Mouse (Mus musculus): ENCODE results near the gene Rap1gap2. TPM values are rescaled to one million over a fixed set of nuclear protein-coding genes. Genes with fewer than 3 reads are reported as not detected.

The Rap1gap2 gene
- polyA plus RNA-seq, 1 experiment from 2014 or later, result 9.9 TPM

DNA sequence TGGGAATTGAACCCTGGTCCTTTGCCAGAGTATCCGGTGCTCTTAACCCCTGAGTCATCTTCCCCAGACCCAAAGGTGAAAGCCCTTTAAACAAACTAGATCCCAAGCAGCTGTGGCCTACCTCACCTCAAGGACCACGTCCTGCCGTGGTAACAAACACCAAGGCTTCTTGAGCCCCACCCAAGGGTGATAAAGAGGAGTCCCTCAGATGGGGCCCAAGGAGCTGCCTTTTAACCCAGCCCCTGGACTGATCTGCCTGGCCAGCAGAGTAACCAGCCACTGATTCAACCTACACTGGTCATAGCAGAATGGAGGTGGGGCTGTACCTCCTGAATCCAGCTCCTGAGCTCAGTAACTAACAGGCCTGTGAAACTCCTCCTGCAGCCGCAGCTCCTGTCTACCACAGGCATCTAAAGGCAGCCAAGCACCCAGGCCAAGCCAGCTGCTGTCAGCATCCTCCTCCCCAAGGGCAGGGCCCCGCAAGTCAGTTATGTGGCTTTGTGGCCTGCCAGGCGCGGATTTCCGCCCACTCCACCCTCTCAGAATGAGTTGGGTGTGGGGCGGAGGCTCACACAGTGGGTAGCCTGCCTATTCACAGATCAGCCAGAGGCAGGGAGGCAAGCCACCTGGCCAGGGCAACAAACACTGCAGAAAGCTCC is 54.9 kb downstream of the Rap1gap2 start:
- peaks cover 6% of the 10 kb centered on the region; the same call in 1 of the 2 replicates for H3K4me1 ChIP-seq (ENCODE audit: control insufficient read depth, insufficient read depth, low read length)
- H3K4me3 ChIP-seq (ENCODE audit: low read depth, low read length), result no peak overlapping the region
- H3K4me2 ChIP-seq (ENCODE audit: low read depth, low read length), result no peak overlapping the region
- H3K27me3 ChIP-seq (ENCODE audit: control insufficient read depth, insufficient read depth, low read length), result no peaks in the 10 kb centered on the region
- H3K36me3 ChIP-seq (ENCODE audit: control insufficient read depth, insufficient read depth, low read length), result no peaks in the 10 kb centered on the region
- no peak overlapping the region for H3K27ac ChIP-seq (ENCODE audit: low read depth, low read length)
- no peaks in the 10 kb centered on the region for H3K9me3 ChIP-seq (ENCODE audit: control insufficient read depth, low read length)
- H3K9ac ChIP-seq (replicated peaks; ENCODE audit: low read depth, low read length), result no peak overlapping the region
- ATAC-seq (ENCODE audit: low read depth), result no peak
- WGBS, result 39% methylated on average over 9 of the region's 9 CpGs

- no peak overlapping the region for H3K4me2 ChIP-seq (ENCODE audit: low read depth, low read length)
Observed at GRCm38 (mm10) chr11:74554683-74555341, 55.9 kb downstream of the Rap1gap2 start.

GRCm38 (mm10) chr11:74551568-74551967 is 59.1 kb downstream of the Rap1gap2 start:
- 68% methylated on average over 6 of the region's 6 CpGs for WGBS
- no peak for ATAC-seq (ENCODE audit: low read depth)
- Histone ChIP-seq H3K9me3 (ENCODE audit: control insufficient read depth, low read length) (no peaks in the 10 kb centered on the region), H3K4me3 (ENCODE audit: low read depth, low read length) (no peak overlapping the region), H3K9ac (replicated peaks; ENCODE audit: low read depth, low read length) (no peak overlapping the region), H3K27ac (ENCODE audit: low read depth, low read length) (no peak overlapping the region), H3K36me3 (ENCODE audit: control insufficient read depth, insufficient read depth, low read length) (no peaks in the 10 kb centered on the region), H3K4me1 (ENCODE audit: control insufficient read depth, insufficient read depth, low read length) (peaks cover 10% of the 10 kb centered on the region), H3K27me3 (ENCODE audit: control insufficient read depth, insufficient read depth, low read length) (no peaks in the 10 kb centered on the region), H3K4me2 (ENCODE audit: low read depth, low read length) (no peak overlapping the region)

More at GRCm38 (mm10) chr11:74554683-74555341, 55.9 kb downstream of the Rap1gap2 start:
- Histone ChIP-seq H3K9ac (replicated peaks; ENCODE audit: low read depth, low read length) (peak overlapping the region; percentile 11; the same call in 1 of the 2 replicates), H3K9me3 (ENCODE audit: control insufficient read depth, low read length) (no peaks in the 10 kb centered on the region), H3K27ac (ENCODE audit: low read depth, low read length) (peak overlapping the region; percentile 69), H3K27me3 (ENCODE audit: control insufficient read depth, insufficient read depth, low read length) (no peaks in the 10 kb centered on the region), H3K4me3 (ENCODE audit: low read depth, low read length) (no peak overlapping the region), H3K4me1 (ENCODE audit: control insufficient read depth, insufficient read depth, low read length) (peaks cover 6% of the 10 kb centered on the region; the same call in 1 of the 2 replicates), H3K36me3 (ENCODE audit: control insufficient read depth, insufficient read depth, low read length) (no peaks in the 10 kb centered on the region)
- 44% methylated on average over 15 of the region's 15 CpGs for WGBS
- peak; percentile 87 for ATAC-seq (ENCODE audit: low read depth)

- 71% methylated on average over 5 of the region's 5 CpGs for WGBS
- no peaks in the 10 kb centered on the region for H3K9me3 ChIP-seq (ENCODE audit: control insufficient read depth, low read length)
- no peaks in the 10 kb centered on the region for H3K36me3 ChIP-seq (ENCODE audit: control insufficient read depth, insufficient read depth, low read length)
- H3K4me2 ChIP-seq (ENCODE audit: low read depth, low read length), result no peak overlapping the region
- H3K27ac ChIP-seq (ENCODE audit: low read depth, low read length), result no peak overlapping the region
- no peaks in the 10 kb centered on the region for H3K27me3 ChIP-seq (ENCODE audit: control insufficient read depth, insufficient read depth, low read length)
- no peak overlapping the region for H3K4me3 ChIP-seq (ENCODE audit: low read depth, low read length)
- no peak for ATAC-seq (ENCODE audit: low read depth)
- H3K4me1 ChIP-seq (ENCODE audit: control insufficient read depth, insufficient read depth, low read length), result peaks cover 8% of the 10 kb centered on the region
- no peak overlapping the region for H3K9ac ChIP-seq (replicated peaks; ENCODE audit: low read depth, low read length)
Observed at GRCm38 (mm10) chr11:74550615-74551102, 60.1 kb downstream of the Rap1gap2 start.

DNA sequence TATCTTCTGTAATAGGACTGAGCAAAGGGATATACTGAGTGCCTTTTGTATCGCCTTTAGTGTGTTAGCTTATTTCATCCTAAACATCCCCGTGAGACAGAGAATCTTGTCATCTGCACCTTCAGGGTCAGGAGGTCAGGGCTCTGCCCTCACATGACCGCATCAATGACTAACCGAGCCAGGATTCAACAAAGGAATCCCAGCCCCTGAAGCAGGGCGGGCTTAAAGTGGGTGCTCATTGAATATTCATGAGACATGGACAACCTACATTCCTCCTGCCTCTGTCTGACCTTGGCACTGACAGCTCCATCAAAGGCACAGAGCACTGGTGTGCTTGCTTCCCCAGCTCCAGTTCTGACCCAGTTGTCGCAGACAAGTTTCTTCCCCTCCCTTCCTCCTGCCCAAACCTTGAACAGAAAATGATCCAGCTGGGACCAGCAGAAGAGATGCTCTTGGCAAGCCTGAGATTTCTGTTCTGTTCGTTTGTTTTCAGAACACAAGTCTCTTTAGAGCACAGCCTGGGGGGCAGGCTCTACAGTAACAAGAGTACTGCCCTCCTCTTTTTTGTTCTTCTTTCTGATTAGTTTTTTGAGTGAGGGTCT is 61.8 kb downstream of the Rap1gap2 start:
- Histone ChIP-seq H3K27me3 (ENCODE audit: control insufficient read depth, insufficient read depth, low read length) (no peaks in the 10 kb centered on the region), H3K4me2 (ENCODE audit: low read depth, low read length) (no peak overlapping the region), H3K9me3 (ENCODE audit: control insufficient read depth, low read length) (no peaks in the 10 kb centered on the region), H3K9ac (replicated peaks; ENCODE audit: low read depth, low read length) (no peak overlapping the region), H3K36me3 (ENCODE audit: control insufficient read depth, insufficient read depth, low read length) (no peaks in the 10 kb centered on the region), H3K4me1 (ENCODE audit: control insufficient read depth, insufficient read depth, low read length) (peaks cover 4% of the 10 kb centered on the region; the same call in 1 of the 2 replicates), H3K27ac (ENCODE audit: low read depth, low read length) (0 out of 2 replicates have a peak overlapping the region, but pooled peaks have one; percentile 5), H3K4me3 (ENCODE audit: low read depth, low read length) (no peak overlapping the region)
- ATAC-seq (ENCODE audit: low read depth), result no peak
- 18% methylated on average over 7 of the region's 7 CpGs for WGBS

- 6% methylated on average over 16 of the region's 16 CpGs for WGBS
- Histone ChIP-seq H3K4me2 (ENCODE audit: low read depth, low read length) (peak overlapping the region; percentile 46), H3K4me1 (ENCODE audit: control insufficient read depth, insufficient read depth, low read length) (peaks cover 4% of the 10 kb centered on the region; the same call in 1 of the 2 replicates), H3K9me3 (ENCODE audit: control insufficient read depth, low read length) (no peaks in the 10 kb centered on the region), H3K9ac (replicated peaks; ENCODE audit: low read depth, low read length) (0 out of 2 replicates have a peak overlapping the region, but pooled peaks have one; percentile 37), H3K27ac (ENCODE audit: low read depth, low read length) (peak overlapping the region; percentile 66), H3K4me3 (ENCODE audit: low read depth, low read length) (peak overlapping the region; percentile 21), H3K36me3 (ENCODE audit: control insufficient read depth, insufficient read depth, low read length) (no peaks in the 10 kb centered on the region), H3K27me3 (ENCODE audit: control insufficient read depth, insufficient read depth, low read length) (no peaks in the 10 kb centered on the region)
- peak; percentile 86 for ATAC-seq (ENCODE audit: low read depth)
Observed at GRCm38 (mm10) chr11:74546933-74547694, 63.6 kb downstream of the Rap1gap2 start.

GRCm38 (mm10) chr11:74546165-74546564 is 64.5 kb downstream of the Rap1gap2 start:
- Histone ChIP-seq H3K9me3 (ENCODE audit: control insufficient read depth, low read length) (no peaks in the 10 kb centered on the region), H3K4me2 (ENCODE audit: low read depth, low read length) (no peak overlapping the region), H3K4me1 (ENCODE audit: control insufficient read depth, insufficient read depth, low read length) (peaks cover 4% of the 10 kb centered on the region; the same call in 1 of the 2 replicates), H3K27me3 (ENCODE audit: control insufficient read depth, insufficient read depth, low read length) (no peaks in the 10 kb centered on the region), H3K36me3 (ENCODE audit: control insufficient read depth, insufficient read depth, low read length) (no peaks in the 10 kb centered on the region), H3K27ac (ENCODE audit: low read depth, low read length) (no peak overlapping the region), H3K9ac (replicated peaks; ENCODE audit: low read depth, low read length) (no peak overlapping the region), H3K4me3 (ENCODE audit: low read depth, low read length) (no peak overlapping the region)
- ATAC-seq (ENCODE audit: low read depth), result no peak
- 44% methylated on average over 4 of the region's 4 CpGs for WGBS

GRCm38 (mm10) chr11:74545560-74545959 is 65.2 kb downstream of the Rap1gap2 start:
- Histone ChIP-seq H3K27ac (ENCODE audit: low read depth, low read length) (no peak overlapping the region), H3K4me2 (ENCODE audit: low read depth, low read length) (no peak overlapping the region), H3K9ac (replicated peaks; ENCODE audit: low read depth, low read length) (no peak overlapping the region), H3K27me3 (ENCODE audit: control insufficient read depth, insufficient read depth, low read length) (no peaks in the 10 kb centered on the region), H3K4me1 (ENCODE audit: control insufficient read depth, insufficient read depth, low read length) (peaks cover 4% of the 10 kb centered on the region; the same call in 1 of the 2 replicates), H3K9me3 (ENCODE audit: control insufficient read depth, low read length) (no peaks in the 10 kb centered on the region), H3K36me3 (ENCODE audit: control insufficient read depth, insufficient read depth, low read length) (no peaks in the 10 kb centered on the region), H3K4me3 (ENCODE audit: low read depth, low read length) (no peak overlapping the region)
- no peak for ATAC-seq (ENCODE audit: low read depth)
- 95% methylated on average over 2 of the region's 2 CpGs for WGBS
